Mouse (Mus musculus): ENCODE measurements around the gene Slc9a6.

The Slc9a6 gene

DNA sequence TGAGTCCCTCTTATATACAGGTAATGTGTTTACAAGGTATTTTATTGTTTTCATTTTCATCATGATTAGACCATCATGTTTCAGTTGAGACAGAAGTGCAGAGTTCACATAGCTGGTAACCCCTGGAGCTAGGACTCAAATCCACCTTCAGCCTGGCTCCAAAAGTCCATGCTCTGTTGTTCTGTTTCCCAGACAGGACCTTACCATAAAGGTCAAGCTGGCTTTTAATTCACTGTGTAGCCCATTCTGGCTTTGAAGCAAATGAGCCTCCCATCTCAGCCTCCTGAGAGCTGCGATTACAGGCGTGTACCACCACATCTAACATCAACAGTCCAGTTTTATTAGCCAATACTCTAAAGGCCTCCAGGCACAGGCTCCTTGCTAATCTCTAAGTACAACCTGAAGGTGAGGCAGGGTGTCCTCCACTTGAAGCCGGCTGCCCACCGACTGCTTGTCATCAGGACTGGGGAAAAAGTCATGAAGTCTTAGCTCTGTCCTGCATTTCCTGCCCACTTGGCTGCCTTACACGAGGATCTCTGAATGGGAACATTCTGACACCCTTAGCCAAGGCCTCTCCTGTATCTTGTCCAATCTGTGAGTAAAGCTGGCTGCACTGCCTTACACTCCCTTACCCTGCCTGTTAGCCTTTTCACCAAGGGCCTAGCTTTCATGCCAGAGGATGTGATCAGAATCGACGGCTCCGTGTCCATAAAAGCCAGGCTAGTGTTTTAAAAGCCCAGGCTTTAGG lies 55.8 kb downstream of the Slc9a6 start:
- no peak for DNase-seq (ENCODE audit: low read depth, low spot score)

GRCm38 (mm10) chrX:56667296-56667695 lies 57.7 kb downstream of the Slc9a6 start:
- DNase-seq (ENCODE audit: low read depth, low spot score) = no peak

DNA sequence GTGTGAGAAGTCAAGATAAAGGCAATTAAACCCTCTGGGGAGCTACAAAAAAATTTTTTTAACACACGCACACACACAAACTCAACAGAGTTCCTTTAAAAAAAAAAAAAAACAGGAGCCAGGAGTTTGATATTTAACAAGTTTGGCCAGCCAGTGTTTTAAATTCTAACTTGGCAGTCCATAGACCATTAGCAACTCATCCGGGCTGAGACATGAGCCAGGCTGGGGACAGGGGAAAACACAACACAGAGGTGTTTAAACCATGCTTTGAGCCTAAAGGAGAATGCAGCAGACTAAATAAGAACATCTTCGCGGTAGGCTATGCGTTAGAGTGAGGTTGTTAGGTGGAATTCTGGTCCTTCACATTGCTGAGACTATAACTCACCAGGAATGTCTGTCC lies 58.5 kb downstream of the Slc9a6 start:
- DNase-seq (ENCODE audit: low read depth, low spot score) = no peak

DNA sequence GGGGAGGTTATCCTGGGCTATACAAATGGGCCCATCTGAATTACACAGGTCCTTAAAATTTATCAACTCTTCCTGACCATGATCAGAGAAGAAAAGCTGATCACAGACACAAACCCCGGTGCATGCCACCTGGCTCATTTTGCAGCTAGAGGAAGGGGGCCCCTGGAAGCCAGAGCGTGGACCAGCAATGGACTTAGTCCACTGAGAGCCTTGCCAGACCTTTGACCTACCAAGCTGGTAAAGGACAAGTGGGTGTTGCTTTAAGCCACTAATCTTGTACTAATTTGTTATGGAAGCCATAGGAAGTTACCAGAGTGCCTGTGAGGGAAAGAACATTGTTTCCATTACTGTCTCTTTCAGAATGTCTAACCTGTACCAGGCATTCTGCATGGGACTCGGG lies 58.9 kb downstream of the Slc9a6 start:
- DNase-seq (ENCODE audit: low read depth, low spot score) = no peak

- no peak for DNase-seq (ENCODE audit: low read depth, low spot score)
These were observed 66.0 kb downstream of the Slc9a6 start for GRCm38 (mm10) chrX:56675556-56675955.

- no peak for DNase-seq (ENCODE audit: low read depth, low spot score)
These were observed 68.2 kb downstream of the Slc9a6 start for GRCm38 (mm10) chrX:56677736-56678135.

DNA sequence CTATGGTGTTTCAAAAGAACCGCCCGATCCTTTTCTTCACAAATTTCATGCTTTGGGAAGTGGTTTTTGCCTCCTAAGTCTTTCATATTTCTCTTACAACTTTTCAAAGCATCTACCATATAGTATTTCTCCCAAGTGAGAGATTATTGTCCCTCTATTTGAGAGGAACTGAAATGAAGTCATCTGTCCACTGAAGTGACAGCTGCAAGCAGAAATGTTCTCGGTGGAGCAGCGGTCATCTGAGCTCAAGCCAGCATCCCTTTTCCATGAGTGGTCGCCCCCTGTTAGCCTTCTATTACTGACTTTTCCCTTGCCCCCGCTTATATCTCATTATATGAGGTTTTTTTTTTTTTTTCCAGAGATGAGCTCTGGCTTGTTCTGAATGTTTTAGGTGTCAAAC lies 69.5 kb downstream of the Slc9a6 start:
- DNase-seq (ENCODE audit: low read depth, low spot score) = no peak

DNA sequence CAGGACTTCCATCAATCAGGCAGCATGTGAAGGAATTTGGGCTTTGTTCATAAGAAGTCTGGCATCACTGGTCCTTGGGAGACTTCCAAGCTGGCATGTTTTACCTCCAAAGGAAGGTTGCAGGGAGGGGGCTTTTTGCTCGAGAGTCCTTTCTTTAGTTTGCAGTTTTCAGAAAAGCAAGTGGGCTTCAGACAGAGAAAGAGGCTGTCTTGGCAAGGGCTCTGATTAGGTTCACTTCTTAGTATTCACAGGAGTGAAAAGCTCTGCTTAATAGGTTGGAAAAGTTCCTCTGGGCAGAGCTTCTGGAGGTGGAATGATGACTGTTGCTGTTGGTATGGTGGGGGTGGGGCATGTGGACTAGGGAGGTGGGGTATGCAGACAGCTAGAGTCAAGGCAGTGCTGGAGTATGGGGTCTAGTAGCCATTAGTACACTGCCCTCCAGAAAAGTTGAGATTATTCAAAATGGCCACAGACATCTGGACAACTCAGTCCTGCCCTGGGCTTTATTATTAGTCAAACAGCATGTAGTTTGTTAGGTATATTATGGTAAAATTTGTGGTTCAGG lies 72.7 kb downstream of the Slc9a6 start:
- DNase-seq (ENCODE audit: low read depth, low spot score) = no peak

DNA sequence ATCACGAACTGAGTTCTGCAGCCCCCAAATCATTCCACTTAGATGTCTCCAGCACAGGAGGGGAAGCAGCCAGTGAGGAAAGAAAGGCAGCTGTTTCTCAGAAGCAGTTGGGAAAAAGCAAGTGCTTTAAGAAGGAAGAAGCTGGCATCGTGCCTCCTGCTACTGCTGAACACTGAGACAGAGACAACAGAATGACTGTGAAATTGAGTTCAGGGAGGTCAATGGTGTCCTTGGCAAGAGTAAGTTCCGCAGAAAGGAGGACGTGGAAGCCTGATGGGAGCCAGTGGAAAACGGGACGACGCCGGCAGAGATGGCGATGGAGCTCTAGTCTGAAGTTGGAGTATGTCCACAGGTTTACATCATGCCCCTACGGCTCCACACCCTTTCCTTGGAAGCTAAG lies 74.0 kb downstream of the Slc9a6 start:
- no peak for DNase-seq (ENCODE audit: low read depth, low spot score)

DNA sequence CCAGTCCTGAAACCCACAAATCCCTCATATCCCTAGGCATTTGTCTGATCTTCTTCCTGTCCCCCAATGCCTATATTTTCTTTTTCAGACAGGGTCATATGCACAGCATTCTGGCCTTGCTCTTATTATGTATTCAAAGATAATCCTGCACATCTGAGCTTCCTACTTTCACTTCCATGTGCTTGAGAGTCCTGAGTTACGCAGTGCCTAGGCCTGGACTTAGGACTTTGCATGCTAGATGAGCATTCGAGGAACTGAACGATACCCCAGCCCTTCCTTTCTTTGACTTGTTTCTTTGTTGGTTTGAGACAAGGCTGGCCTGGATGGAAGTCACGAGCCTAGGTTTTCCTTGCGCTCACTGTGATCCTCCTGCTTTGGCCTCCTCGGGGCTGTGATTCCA lies 83.0 kb downstream of the Slc9a6 start:
- no peak for DNase-seq (ENCODE audit: low read depth, low spot score)

GRCm38 (mm10) chrX:56694539-56694938 lies 85.0 kb downstream of the Slc9a6 start:
- DNase-seq (ENCODE audit: low read depth, low spot score) = no peak

DNA sequence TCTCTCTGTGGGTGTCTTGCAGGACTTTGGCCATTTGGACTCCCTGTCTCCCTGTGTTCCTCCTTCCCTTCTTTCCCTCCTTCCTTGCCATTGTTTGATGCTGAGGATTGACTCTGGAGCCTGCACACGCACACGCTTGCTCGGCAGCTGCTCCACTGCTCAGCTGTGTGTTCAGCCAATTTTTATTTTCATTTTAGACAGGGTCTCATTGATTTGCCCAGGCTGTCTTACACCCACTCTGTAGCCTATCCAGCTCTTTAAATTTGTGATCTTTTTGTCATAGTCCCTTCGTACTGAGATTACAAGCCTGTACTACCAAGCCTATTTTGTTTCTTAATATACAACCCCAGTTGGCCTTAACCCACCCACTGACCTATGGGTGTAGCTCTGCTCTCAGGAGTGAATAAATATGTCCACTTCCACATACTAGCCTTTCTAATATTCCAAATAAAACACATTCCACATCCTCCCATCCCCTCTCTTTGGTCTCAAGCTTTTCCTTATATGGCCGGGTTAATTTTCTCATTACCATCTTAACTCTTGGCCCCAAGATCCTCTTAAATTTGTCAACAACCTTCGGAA lies 87.7 kb downstream of the Slc9a6 start:
- DNase-seq (ENCODE audit: low read depth, low spot score) = no peak

DNA sequence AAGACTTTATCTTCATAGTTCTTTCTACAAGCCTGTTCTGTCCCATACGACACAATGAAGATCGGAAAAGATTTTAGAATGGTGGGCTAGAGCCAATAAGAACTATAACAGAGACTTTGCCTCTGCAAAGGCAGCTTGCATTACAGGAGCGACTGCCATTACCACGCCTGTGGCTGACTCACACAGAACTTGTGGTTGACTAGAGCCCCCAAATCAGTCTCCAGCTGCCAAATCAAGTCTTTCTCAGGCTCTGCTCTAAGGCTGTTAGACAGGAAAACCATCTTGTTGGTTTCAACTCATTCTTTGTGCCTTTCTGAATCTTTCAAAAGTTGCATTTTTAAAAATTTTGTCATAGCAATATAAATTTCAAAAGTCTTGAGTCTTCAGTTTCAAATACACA lies 88.3 kb downstream of the Slc9a6 start:
- DNase-seq (ENCODE audit: low read depth, low spot score) = no peak

- no peak for DNase-seq (ENCODE audit: low read depth, low spot score)
These were observed 91.7 kb downstream of the Slc9a6 start for GRCm38 (mm10) chrX:56701261-56701660.

DNA sequence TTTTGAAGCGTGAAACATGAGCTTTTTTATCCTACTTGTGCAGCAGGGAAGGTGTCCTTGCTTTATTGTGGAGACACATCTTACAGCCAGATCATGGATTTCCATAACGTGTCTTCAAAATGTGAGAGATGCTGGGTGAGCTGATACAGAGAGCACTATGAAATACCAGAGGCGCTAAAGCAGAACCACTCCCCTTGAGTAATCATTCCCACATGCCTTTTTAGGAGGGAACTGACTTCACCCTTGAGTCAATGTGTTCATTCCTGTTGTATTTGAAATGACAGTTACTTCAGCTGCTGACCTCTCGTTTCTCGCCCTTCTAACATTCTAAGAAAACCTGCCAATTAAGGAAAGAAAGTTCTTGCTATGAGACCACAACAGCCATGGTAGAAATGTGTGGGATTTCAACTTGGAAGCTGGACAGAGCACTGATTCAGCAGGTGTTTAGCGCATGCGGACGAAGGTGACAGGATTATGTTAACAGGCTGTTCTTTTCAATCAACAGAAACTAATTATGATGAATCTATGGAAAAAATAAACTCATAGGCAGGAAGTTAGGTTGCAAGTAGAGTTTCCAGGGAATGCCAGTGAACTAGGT lies 94.5 kb downstream of the Slc9a6 start:
- no peak for DNase-seq (ENCODE audit: low read depth, low spot score)

DNA sequence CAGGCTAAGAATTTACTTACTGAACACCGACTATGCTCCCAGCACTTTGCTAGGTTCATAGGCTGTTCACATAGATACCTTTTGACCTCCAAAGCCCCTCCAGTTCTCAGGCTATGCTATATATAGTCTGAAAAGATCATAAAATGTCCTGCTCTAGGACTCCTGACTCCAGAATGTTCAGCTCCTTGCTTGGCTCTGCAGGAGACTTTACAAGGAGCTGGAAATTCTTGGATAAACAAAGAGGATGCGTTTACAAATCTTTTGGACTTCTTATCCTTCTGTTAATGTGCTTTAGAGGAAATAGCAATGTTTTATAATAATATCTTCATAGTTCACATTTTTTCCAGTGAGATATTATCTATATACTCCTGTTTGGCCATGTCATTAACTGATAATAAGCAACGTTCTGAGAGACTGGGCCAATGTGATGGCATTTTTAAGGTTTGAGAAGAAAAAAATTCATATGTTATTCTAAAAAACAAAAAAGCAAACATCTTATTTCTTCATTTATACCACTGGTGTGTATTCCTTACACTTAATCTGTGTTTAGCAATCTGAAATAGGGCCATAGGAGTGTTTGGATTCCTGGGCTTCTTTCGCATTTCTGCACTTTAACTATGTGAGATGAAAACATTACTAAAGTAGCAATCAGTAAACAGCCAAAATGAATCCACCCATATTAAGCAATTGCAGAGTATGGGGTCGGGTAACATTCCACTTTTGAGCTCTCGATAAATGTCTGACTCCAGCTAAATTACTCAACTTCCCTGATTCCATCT lies 99.2 kb downstream of the Slc9a6 start:
- no peak for DNase-seq (ENCODE audit: low read depth, low spot score)

- no peak for DNase-seq (ENCODE audit: low read depth, low spot score)
These were observed 101.0 kb downstream of the Slc9a6 start for GRCm38 (mm10) chrX:56710522-56710921.

DNA sequence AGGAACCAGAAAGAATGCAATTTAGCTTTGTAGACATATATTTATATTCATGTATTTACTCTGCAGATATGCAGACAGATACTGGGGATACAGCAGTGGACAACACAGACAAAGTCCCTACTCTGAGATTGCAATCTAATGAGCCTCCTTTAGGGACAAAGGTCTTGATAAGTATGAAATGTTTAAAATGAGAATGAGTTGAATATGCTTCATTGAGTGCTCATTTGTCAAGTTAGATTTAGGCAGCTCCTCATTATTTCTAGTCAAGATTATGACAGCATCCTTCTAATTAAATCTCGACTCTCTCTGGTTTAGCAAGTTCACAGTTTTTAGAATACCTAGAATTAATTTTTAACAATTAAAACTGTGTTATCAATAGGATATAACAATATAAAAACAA lies 103.1 kb downstream of the Slc9a6 start:
- DNase-seq (ENCODE audit: low read depth, low spot score) = no peak
